Mouse (Mus musculus): Measurements from ENCODE around the gene Map1b.

GRCm38 (mm10) chr13:99539288-99539687 is 22.9 kb upstream of the Map1b start:
- TF ChIP-seq CTCF (IDR thresholded peaks at IDR 0.05; ENCODE audit: borderline replicate concordance, insufficient read depth, low read length) (no peak), POLR2A (IDR thresholded peaks at IDR 0.05; ENCODE audit: low read depth, low read length) (no peak)

Data from embryonic fibroblast, embryonic 13.5 days (primary cell).